Mouse (Mus musculus): ENCODE measurements around the gene Gpx3.
"Not testable (repeated sequence)": the region's sequence is repeated elsewhere in the genome, so short reads cannot be mapped to it uniquely, and the experiment has no call there.

Gene Gpx3

DNA sequence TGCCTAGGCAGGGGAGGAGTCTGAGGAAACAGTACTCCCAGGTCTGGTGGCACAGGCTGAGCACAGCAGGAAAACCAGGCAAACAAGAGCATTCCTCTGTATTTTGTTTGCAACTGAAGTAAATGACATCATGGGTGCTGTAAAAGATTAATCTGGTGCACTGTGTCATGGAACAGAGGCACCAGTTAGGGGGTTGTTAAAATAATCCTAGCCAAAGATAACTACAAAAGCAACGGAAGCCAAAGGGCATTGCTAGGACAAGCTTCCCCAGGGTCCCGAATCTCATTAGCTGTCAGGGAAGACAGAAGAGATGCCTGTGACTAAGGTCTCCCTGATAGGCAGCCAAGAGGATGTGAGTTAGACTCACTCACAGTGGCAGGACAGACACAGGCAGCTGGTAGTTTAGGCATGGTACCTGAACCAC is 21.2 kb upstream of the Gpx3 start:
- DNase-seq (ENCODE audit: low spot score in 2 of 2), result no peak

DNA sequence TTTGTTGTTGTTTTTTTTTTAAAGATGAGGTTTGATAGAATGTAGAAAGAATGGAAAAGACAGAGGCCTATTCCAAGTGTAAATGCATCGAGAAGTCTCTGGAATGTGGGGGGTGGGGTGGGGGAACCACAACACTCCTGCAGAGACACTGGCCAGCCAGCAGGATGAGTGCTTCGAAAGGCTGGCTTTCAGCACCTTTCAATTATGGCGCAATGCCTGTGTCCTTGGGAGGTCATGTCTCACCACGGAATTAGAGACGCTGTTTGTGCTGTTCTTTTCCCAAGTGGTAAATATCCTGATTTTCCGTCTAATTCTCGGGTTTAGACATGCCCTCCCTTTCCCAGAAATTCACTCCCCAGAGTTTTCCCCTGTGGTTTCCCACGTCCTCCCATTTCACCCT is 19.6 kb upstream of the Gpx3 start:
- DNase-seq (ENCODE audit: low spot score in 2 of 2), result no peak

DNA sequence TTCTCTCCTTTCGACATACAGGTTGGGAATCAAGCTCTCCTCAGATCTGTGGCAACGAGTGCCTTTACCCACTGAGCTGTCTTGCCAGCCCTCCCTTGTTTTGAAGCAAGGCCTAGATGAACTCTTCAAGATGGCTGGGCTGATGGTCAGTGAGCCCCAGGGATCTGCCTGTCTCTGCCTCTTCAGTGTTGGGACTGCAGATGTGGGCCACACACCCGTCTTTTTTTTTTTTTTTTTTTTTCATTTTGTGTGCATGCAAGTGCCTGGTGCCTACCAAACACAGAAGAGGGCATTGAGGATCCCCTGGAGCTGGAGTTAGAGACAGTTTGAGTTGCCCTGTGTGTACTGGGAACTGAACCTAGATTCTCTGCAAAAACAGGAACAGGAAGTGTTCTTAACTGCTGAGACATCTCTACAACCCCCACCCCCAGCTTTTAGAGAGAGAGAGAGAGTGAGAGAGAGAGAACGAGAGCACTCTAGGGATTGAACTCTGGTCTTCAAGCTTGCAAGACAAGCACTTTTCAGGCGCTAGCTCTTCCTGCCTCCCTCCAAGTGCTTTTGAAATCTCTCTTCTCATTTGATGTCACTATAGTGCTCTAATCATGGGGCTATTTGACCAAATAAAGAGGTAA is 17.9 kb upstream of the Gpx3 start:
- no peak for DNase-seq (ENCODE audit: low spot score in 2 of 2)

DNA sequence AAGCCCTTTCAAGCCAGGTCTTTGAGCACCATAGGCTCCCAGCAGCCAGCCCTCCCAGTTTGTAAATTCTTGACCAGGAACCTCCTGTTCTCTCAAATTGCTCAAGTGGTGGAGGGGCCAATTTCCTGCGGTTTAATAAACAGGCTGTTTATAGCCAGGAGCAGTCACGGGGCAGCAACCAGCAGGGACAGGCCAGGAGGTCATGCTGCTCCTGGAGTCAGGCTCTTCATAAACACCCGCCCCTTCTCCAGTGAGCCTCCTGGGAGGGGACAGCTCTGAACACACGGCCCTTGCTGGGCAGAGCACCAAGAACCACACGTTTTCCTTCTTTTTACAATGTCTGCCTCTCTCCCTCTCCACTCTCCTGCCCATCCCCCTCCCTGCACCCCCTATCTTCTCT is 17.3 kb upstream of the Gpx3 start:
- DNase-seq (ENCODE audit: low spot score in 2 of 2), result peak in 1 of 2 experiments; percentile 60

DNA sequence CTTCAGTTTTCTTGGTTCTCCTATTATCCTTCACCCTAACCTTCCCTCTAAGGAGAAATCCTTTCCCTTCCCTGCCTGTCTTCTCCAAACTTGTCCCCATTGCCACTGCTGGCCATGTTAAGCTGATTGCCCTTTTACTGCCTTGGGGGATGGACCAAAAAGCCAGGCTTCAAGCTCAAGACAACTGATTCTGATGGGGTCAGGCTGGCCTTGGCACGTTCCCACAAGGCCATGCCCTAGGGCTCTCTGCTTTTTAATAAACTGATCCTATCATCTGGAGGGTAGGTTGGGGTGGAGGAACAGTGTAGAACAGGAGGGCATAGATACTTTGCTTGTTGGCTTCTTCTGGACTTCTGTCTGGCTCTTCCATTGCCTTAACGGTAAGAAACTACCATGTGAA is 16.8 kb upstream of the Gpx3 start:
- no peak for DNase-seq (ENCODE audit: low spot score in 2 of 2)

DNA sequence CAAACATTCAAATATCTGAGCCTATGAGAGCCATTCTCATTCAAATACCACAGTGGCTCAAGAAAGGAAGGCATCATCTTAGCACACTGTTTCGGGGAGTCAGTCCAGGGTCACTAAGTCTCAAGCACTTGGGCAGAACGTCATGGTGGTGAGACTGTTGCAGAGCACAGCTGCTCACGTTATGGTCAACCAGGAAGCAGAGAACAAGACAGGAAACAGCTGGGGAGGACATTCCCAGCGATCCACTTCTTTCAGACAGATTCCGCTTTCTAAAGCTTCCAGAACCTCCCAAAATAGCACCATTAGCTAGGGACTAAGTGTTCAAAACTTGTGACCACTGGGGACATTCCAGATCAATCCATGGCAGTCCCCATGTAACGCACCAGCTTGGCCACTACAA is 14.3 kb upstream of the Gpx3 start:
- DNase-seq (ENCODE audit: low spot score in 2 of 2), result no peak

DNA sequence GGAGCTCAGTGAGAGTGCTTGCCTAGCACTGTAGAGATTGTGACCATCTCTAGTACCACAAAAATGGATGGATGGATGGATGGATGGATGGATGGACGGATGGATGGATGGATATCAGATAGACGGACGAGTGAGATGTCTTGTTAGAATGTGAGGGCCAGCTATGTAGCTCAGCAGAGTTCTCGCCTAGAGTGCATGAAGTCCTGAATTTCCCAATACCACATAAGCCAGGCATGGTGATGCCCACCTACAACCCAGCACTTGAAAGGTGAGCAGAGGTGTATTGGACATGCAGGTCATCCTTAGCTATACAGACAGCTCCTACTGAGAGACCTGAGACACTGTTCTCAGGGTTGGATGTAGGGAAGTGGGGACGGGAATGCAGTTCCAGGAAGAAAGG is 10.9 kb upstream of the Gpx3 start:
- no peak for DNase-seq (ENCODE audit: low spot score in 2 of 2)

DNA sequence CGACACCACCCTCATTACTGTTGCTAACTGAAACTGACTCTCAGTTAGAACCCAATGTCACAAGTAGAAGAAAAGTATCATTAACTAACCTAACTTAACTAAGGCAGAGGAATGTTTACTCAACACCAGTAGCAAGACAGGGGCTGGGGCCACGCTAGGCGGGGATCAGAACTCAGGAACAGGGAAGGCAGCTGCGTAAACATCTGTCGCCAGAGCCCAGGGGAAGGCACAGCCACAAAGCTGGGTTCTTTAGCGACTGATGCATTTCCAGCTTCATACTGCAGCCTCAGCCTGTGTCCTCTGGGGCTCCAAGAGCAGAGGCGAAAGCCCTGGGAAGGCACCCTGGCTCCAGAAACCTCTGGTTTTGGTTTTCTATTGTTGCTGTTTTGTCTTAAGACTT is 10.2 kb upstream of the Gpx3 start:
- DNase-seq (ENCODE audit: low spot score in 2 of 2), result no peak

DNA sequence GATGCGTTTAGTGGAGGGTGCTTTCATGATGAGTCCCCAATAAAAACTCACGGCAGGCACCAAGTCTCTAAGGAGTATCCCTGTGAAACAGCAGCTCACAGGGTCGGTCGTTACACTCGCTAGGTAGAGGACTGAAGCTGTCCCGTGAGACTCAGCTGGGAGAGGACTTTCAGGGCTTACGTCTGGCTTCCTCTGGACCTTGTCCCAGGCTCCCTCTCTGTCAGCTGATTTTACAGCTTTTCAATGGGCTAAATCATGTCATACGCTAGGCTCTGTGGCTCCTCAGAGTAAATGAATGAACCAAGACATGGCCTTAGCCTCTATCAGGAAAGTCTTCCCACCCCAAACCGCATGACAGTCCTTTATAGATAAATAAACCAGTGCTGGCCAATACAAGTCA is 7.7 kb upstream of the Gpx3 start:
- DNase-seq (ENCODE audit: low spot score in 2 of 2), result no peak

DNA sequence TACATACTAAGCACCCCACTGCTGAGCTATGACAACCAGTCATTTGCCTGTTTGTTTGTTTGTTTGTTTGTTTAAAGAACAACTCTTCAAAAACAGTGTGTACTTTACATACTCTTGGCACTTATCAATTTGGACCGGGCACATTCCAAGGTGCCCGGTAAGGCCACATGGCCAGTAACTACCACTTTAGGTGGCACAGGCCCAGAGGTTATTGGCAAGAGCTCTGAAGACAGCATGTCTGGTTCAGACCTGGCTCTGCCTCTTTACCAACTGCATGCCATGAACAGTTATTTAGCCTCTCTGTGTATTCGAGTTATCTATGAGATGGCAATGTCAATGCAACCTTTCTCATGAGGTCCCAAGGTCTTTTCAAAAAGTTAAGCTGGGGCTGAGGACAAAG is 5.6 kb upstream of the Gpx3 start:
- not testable (repeated sequence) for DNase-seq (ENCODE audit: low spot score in 2 of 2)

DNA sequence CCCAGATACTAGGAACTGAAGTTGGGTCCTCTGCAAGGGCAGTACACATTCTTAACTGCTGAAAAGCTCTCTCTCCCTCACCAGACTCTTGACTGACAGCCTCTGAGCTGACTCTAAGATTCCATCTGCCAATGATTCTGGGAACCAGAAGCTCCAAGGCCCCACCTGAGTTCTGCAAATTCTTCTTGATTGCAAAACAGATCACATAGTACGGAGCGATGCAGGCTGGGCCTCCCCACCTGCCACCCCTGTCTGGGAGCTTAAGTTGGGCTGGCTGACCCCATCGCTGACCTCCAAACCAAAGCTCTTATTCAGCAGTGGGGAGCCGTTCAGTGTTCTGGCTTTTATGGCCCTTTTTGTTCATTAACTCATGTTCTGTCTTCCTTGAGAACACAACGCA is 4.8 kb upstream of the Gpx3 start:
- DNase-seq (ENCODE audit: low spot score in 2 of 2), result no peak

DNA sequence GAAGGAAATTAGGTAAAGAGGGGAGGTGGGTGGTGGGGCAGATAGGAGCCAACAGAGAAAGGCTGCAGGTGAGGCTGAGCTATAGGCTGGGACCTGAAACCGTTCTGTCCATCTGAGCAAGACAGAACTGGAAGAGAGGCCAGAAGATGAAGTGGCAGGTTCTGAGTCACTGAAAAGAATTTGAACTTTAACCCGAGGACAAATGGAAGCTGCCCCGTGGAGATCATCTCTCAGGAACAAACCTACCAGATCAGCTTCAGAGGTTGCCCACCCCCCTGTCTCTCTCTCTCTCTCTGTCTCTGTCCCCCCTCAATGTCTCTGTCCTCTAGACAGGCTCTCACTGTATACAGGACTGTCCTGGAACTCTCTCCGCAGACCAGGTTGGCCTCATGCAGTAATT is 2.6 kb upstream of the Gpx3 start:
- no peak for DNase-seq (ENCODE audit: low spot score in 2 of 2)

DNA sequence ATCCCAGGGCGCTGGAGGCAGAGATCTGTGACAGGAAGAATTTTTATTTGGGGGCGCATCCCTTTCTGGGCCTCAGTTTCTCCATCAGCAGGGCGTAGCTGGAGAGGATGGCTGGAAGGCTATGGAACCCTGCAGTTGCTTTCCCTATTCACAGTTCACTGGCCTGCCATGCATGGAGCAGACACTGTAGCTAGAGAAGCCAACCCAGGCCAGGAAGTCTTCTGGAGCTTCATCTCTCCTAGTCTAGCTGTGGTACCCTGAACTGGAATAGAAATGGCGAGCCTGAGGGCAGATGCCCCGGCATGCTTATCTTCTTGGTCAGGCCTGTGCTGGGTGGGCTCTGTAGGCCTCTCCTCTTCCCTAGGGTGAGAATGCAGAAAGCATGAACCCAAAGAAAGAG is 1.1 kb downstream of the Gpx3 start:
- no peak for DNase-seq (ENCODE audit: low spot score in 2 of 2)

DNA sequence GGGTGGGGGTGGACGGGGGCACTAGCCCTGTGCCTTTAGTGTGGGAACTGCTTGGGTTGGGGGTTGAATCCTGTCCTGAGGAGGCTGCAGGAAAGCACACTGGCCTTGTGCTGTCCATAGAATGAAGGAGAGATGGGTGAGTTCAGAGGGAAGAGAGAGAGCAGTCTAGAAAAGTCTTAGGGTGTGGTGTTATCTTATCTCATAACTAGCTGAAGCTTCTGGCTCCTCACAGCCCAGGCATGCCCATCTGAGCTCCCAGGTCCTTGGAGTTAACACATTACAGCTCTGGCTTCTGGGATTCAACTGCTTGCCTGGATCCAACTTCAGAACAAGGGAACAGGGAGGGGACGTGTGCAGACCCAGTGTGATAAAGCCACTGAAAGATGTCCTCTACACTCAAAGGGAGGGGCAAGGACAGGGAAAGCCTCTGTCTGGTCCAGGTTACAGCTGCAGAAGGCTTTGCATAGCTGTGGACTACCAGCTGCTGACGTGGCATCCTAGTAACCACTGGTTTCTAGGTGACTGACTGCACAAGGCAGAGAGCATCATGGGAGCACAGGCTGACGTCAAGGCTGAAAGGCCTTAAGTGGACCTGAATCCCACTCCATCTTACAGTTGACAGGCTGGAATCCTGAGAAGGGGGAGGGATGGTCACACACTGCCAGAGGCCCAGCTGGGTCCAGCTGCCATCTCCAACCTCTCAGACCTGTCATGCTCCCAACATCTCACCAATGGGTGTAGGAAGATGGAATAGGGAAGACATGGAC is 1.9 kb downstream of the Gpx3 start:
- no peak for DNase-seq (ENCODE audit: low spot score in 2 of 2)

DNA sequence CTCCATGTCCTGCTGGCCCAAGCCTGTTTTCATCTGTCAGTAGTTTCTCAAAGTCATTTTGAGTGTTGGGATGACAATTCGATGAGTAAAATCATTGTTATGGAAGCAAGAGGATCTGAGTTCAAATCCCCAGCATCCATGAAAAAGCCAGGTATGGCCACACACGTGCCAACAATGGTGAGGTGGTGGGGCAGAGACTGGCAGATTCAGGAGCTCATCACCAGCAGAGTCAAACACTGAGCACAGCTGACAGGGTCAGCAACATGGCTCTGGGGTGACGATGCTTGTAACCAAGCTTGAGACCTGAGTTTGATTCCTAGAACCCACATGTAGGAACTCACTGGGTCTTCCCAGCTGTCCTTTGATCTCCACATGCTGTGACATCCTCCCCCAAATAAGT is 2.8 kb downstream of the Gpx3 start:
- DNase-seq (ENCODE audit: low spot score in 2 of 2), result no peak

DNA sequence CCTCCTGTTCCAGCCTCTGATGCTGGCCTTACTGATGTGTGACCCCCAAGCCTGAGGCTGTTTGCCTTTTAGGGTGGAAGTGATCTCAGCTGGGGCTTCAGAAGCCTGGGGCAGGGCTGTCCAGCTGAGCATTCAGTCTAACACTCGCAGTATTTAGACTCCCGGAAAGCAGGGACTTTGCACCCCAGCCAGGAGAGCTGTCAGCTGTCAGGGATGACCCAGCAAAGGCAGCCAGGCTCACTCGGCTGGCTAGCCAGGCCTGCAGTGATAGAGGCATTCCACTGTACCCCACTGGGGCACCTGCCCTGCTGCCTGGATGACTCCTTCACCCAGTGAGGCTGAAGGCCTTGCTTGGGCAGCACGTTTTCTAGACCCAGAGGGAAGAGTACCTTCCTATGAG is 3.7 kb downstream of the Gpx3 start:
- no peak for DNase-seq (ENCODE audit: low spot score in 2 of 2)

DNA sequence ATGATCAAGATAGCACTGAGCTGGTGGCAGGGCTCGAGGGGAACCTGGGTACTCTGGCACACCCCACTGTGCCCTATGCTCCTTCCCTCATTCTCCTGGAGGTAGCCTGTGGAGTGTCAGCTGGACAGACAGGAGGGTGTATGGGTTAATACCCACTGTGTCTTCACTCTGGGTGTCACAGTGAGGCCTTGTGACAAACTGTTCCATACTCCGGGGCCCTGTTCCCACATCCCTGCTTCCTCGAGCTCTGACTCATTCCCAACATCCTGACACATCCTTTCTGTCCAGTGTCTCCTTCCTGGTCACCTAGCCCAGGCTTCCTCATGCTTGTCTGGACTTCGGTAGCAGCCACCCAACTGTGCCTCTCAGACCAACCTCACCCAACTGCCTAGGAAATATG is 4.2 kb downstream of the Gpx3 start:
- no peak for DNase-seq (ENCODE audit: low spot score in 2 of 2)

DNA sequence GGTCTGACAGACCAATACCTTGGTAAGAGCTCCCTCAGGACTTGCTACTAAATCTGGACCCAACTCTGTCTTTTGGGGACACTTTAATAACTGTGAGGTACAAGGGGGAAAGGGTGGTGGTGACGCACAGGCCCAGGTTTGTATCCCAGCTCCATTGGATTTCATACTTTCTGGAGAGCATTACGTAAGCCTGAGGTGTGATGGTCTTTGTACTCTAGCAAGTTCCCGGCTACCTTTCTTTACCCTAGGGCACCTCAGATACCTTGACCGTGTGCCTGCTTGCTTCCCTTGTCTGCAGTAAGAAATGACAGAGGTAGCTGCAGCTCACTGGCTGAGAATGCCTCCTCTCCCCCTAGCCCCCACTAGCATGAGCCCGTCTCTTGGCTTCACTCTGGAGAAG is 5.0 kb downstream of the Gpx3 start:
- no peak for DNase-seq (ENCODE audit: low spot score in 2 of 2)

DNA sequence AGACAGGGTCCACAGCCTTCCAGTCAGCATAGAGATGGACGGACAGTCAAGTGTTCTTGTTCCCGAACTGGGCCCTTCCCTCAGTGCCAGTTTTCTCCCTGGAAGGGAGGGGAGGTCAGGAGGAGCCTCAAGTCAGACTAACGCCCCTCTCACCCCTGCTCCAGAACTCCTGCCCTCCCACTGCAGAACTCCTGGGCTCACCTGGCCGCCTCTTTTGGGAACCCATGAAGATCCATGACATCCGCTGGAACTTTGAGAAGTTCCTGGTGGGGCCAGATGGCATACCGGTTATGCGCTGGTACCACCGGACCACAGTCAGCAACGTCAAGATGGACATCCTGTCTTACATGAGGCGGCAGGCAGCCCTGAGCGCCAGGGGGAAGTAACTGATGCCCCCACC is 7.0 kb downstream of the Gpx3 start:
- DNase-seq (ENCODE audit: low spot score in 2 of 2), result no peak

DNA sequence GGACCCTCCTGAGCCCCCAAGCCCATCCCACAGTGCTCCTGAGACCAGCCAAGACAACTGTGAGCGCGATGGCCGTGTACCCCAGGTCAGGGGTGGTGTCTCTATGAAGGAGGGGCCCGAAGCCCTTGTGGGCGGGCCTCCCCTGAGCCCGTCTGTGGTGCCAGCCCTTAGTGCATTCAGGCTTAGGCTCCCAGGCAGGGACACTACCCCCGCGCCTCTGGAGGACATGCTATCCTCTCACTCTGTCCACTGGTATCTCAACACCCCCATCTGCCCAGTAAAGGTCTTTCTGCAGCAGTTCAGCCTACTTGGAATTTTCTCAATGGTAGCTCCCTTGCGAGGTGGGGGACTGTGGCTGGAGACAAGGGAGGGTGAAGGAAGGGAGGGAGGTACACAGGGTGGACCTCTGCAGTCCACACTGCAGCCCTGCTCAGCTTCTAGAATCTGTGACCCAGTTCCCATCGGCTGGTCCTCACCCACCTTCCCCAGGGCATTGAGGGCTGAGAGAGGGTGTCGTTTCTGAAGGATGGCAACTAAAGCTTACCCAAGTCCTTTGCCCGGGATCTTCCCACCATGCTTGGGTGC is 7.9 kb downstream of the Gpx3 start:
- DNase-seq (ENCODE audit: low spot score in 2 of 2), result no peak

DNA sequence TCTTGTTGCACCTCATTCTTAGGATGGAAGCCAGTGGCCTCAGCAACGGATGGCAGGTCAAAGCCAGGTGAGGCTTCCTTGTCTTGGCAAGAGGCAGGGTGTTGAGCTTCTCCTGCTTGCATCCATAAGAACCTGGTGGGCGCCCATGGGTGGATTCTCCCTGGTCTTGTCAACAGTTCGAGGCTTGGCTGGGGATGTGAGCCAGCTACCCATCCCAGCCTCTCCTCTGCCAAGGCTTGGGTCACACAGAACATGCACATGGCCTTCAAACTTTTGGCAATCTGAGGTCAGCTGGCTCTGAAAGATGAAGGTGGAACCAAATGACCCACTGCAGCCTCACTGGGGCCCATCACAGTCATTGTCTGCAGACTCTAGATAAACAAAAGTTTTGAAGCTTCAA is 8.9 kb downstream of the Gpx3 start:
- DNase-seq (ENCODE audit: low spot score in 2 of 2), result no peak

DNA sequence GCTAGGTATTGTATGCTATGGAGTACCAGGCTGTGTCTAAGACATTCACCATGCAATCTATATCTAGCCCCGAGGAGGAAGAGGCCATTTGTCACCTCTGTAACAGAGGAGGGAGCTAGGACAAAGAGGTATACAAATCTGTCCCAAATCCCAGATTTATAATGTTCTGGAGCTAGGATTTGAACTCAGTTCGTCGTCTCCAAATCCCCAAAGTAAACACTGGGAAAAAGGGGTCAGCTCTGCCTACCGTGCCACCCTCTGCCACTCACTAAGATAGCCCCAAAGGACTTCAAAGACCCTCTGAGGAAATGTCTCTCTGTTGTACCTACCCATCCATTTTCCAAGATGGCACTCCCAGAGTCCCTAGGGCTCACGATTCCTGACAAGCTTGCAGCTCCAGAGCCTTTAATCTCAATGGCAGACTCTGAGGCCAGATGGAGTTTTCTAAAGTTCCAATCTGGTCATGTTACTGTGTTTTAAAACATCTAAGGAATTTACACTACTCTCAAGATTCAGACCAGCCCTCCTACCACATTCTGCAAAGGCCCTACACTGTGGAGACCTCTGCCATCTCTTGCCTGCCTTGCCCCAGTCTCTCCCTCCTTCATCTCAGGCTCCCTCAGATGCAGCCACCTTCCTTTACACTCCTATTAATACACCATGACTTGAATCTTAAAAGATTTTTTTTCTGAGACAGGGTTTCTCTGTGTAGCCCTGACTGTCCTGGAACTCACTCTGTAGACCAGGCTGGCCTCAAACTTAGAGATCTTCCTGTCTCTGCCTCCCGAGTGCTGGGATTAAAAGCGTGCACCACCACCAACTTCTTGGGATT is 9.6 kb downstream of the Gpx3 start:
- no peak for DNase-seq (ENCODE audit: low spot score in 2 of 2)
